Mouse (Mus musculus): ENCODE data around the gene Olfr630. TPM values are rescaled to one million over a fixed set of nuclear protein-coding genes. Genes with fewer than 3 reads are reported as not detected.
"Not testable (repeated sequence)": the region's sequence is repeated elsewhere in the genome, so short reads cannot be mapped to it uniquely, and the experiment has no call there.

The Olfr630 gene
- polyA plus RNA-seq, 1 experiment from 2014 or later: not detected

GRCm38 (mm10) chr7:103771494-103771893 lies 14.4 kb upstream of the Olfr630 start, which contains the start of gene Olfr69:
Olfr69 (minus strand) TSS chr7:103771594.
- TF ChIP-seq CTCF (IDR thresholded peaks at IDR 0.05; ENCODE audit: low read depth) (no peak), EP300 (optimal IDR thresholded peaks at IDR 0.05) (no peak)
- H3K9ac ChIP-seq (ENCODE audit: low read length): no peak within 1 kb of the TSS
- H3K27ac ChIP-seq (replicated peaks): no peak within 1 kb of the TSS
- H3K4me1 ChIP-seq (replicated peaks; ENCODE audit: control insufficient read depth, insufficient read depth): no peaks in the 10 kb centered on the region
- DNase-seq (ENCODE audit: low spot score): no peak
- WGBS: 56% methylated on average over 2 of the region's 2 CpGs
- H3K4me3 ChIP-seq (ENCODE audit: low read depth, low read length): no peak within 1 kb of the TSS
- no peaks in the 10 kb centered on the region for H3K27me3 ChIP-seq (ENCODE audit: control insufficient read depth, insufficient read depth, low read length)
- no peaks in the 10 kb centered on the region for H3K9me3 ChIP-seq (ENCODE audit: control insufficient read depth, low read length)
- H3K4me2 ChIP-seq (replicated peaks; ENCODE audit: low read depth): no peak within 1 kb of the TSS
- H3K36me3 ChIP-seq (ENCODE audit: control insufficient read depth, insufficient read depth, low read length): no peaks in the 10 kb centered on the region
- ATAC-seq (ENCODE audit: low FRiP score, low TSS enrichment): no peak

- not testable (repeated sequence) for H3K27ac ChIP-seq (replicated peaks); H3K4me1 ChIP-seq (replicated peaks; ENCODE audit: control insufficient read depth, insufficient read depth); H3K4me2 ChIP-seq (replicated peaks; ENCODE audit: low read depth); H3K36me3 ChIP-seq (ENCODE audit: control insufficient read depth, insufficient read depth, low read length); H3K4me3 ChIP-seq (ENCODE audit: low read depth, low read length); DNase-seq (ENCODE audit: low spot score); H3K27me3 ChIP-seq (ENCODE audit: control insufficient read depth, insufficient read depth, low read length); ATAC-seq (ENCODE audit: low FRiP score, low TSS enrichment); H3K9me3 ChIP-seq (ENCODE audit: control insufficient read depth, low read length); H3K9ac ChIP-seq (ENCODE audit: low read length)
- 85% methylated on average over 5 of the region's 6 CpGs for WGBS
Observed at GRCm38 (mm10) chr7:103767687-103768086, 10.6 kb upstream of the Olfr630 start.

GRCm38 (mm10) chr7:103762212-103762611 lies 5.1 kb upstream of the Olfr630 start:
- not testable (repeated sequence) for H3K27ac ChIP-seq (replicated peaks); H3K4me2 ChIP-seq (replicated peaks; ENCODE audit: low read depth); H3K36me3 ChIP-seq (ENCODE audit: control insufficient read depth, insufficient read depth, low read length); H3K4me1 ChIP-seq (replicated peaks; ENCODE audit: control insufficient read depth, insufficient read depth); H3K9ac ChIP-seq (ENCODE audit: low read length); H3K9me3 ChIP-seq (ENCODE audit: control insufficient read depth, low read length); H3K4me3 ChIP-seq (ENCODE audit: low read depth, low read length); H3K27me3 ChIP-seq (ENCODE audit: control insufficient read depth, insufficient read depth, low read length); DNase-seq (ENCODE audit: low spot score); ATAC-seq (ENCODE audit: low FRiP score, low TSS enrichment)
- WGBS: 81% methylated on average over 6 of the region's 6 CpGs

- Histone ChIP-seq H3K27ac (replicated peaks) (no peak within 1 kb of the TSS), H3K9me3 (ENCODE audit: control insufficient read depth, low read length) (no peaks in the 10 kb centered on the region), H3K4me3 (ENCODE audit: low read depth, low read length) (no peak within 1 kb of the TSS), H3K27me3 (ENCODE audit: control insufficient read depth, insufficient read depth, low read length) (no peaks in the 10 kb centered on the region), H3K9ac (ENCODE audit: low read length) (no peak within 1 kb of the TSS), H3K4me1 (replicated peaks; ENCODE audit: control insufficient read depth, insufficient read depth) (no peaks in the 10 kb centered on the region), H3K4me2 (replicated peaks; ENCODE audit: low read depth) (no peak within 1 kb of the TSS), H3K36me3 (ENCODE audit: control insufficient read depth, insufficient read depth, low read length) (no peaks in the 10 kb centered on the region)
- DNase-seq (ENCODE audit: low spot score) (no peak), ATAC-seq (ENCODE audit: low FRiP score, low TSS enrichment) (no peak)
- WGBS: 70% methylated on average over 2 of the region's 2 CpGs
- no peak for TF ChIP-seq CTCF (IDR thresholded peaks at IDR 0.05; ENCODE audit: low read depth)
Observed at GRCm38 (mm10) chr7:103744843-103745242, 12.3 kb downstream of the Olfr630 start, which contains the start of gene Olfr629. Olfr629 (minus strand) TSS chr7:103744943.

- DNase-seq (ENCODE audit: low spot score) (no peak), ATAC-seq (ENCODE audit: low FRiP score, low TSS enrichment) (no peak)
- H3K9ac ChIP-seq (ENCODE audit: low read length): no peak within 1 kb of the TSS
- H3K4me2 ChIP-seq (replicated peaks; ENCODE audit: low read depth): no peak within 1 kb of the TSS
- no peak within 1 kb of the TSS for H3K27ac ChIP-seq (replicated peaks)
- H3K4me3 ChIP-seq (ENCODE audit: low read depth, low read length): no peak within 1 kb of the TSS
- H3K36me3 ChIP-seq (ENCODE audit: control insufficient read depth, insufficient read depth, low read length): no peaks in the 10 kb centered on the region
- WGBS: 77% methylated on average over 1 of the region's 1 CpGs
- no peaks in the 10 kb centered on the region for H3K4me1 ChIP-seq (replicated peaks; ENCODE audit: control insufficient read depth, insufficient read depth)
- TF ChIP-seq CTCF (IDR thresholded peaks at IDR 0.05; ENCODE audit: low read depth) (no peak), EP300 (optimal IDR thresholded peaks at IDR 0.05) (no peak)
- no peaks in the 10 kb centered on the region for H3K9me3 ChIP-seq (ENCODE audit: control insufficient read depth, low read length)
- H3K27me3 ChIP-seq (ENCODE audit: control insufficient read depth, insufficient read depth, low read length): no peaks in the 10 kb centered on the region
Observed at GRCm38 (mm10) chr7:103730074-103730473, 27.1 kb downstream of the Olfr630 start, which contains the start of gene Olfr628. Olfr628 (plus strand) TSS chr7:103730374.

GRCm38 (mm10) chr7:103716398-103716797 lies 40.7 kb downstream of the Olfr630 start:
- H3K9me3 ChIP-seq (ENCODE audit: control insufficient read depth, low read length); H3K9ac ChIP-seq (ENCODE audit: low read length); H3K4me2 ChIP-seq (replicated peaks; ENCODE audit: low read depth); ATAC-seq (ENCODE audit: low FRiP score, low TSS enrichment); H3K4me3 ChIP-seq (ENCODE audit: low read depth, low read length); H3K27ac ChIP-seq (replicated peaks); H3K4me1 ChIP-seq (replicated peaks; ENCODE audit: control insufficient read depth, insufficient read depth); DNase-seq (ENCODE audit: low spot score); H3K27me3 ChIP-seq (ENCODE audit: control insufficient read depth, insufficient read depth, low read length); H3K36me3 ChIP-seq (ENCODE audit: control insufficient read depth, insufficient read depth, low read length): not testable (repeated sequence)
- WGBS: 88% methylated on average over 1 of the region's 1 CpGs

All from stomach, postnatal 0 days (tissue).